Mouse (Mus musculus) hematopoietic stem cell, adult 5-6 weeks (primary cell): ENCODE measurements around the gene Cdc42ep4. TPM values are rescaled to one million over a fixed set of nuclear protein-coding genes. Genes with fewer than 3 reads are reported as not detected.

ENCODE experiments used
- ATAC-seq, 2 experiments: fragments of 125-278 bp in 1 of 2; replicated peaks in 1 of 2; 2 replicates each; pipeline ENCODE4 v1.8.0; 2016 to 2017; ENCODE audit warnings: inconsistent platforms in 2 of 2, mild to moderate bottlenecking in 2 of 2, moderate number of reproducible peaks in 2 of 2, low read depth in 1 of 2, moderate TSS enrichment in 1 of 2; ENCODE audit not compliant: low FRiP score in 2 of 2, poor library complexity in 2 of 2, severe bottlenecking in 2 of 2, insufficient read depth in 1 of 2, low TSS enrichment in 1 of 2
- total RNA-seq: library from RNA; stranded (forward); fragments of 172-1452, 232-1000 nt; gene quantifications from 2 replicates; pipeline ENCODE4 v1.2.3, GENCODE M21; 2017

The Cdc42ep4 gene
- total RNA-seq, 1 experiment from 2014 or later = 6.1 TPM

DNA sequence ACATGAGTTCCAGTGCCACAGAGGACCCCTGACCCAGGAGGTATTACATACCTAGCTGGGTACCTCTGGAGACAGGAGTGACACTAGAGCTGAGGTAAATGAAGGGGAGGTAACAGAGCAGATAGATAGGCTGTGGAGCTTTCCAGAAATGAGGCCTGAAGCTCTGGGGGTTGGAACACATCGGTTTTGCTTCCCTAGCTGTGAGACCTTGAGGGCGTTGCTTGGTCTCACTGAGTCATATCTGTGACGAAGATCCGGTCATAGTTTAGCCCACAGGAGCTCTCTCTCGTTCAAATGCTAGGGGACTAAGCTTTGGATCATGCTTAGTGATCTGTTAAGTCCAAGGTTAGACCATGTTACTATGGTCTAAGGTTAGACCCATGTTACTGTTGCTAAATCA, 7.2 kb upstream of the Cdc42ep4 start:
- no peak for ATAC-seq

DNA sequence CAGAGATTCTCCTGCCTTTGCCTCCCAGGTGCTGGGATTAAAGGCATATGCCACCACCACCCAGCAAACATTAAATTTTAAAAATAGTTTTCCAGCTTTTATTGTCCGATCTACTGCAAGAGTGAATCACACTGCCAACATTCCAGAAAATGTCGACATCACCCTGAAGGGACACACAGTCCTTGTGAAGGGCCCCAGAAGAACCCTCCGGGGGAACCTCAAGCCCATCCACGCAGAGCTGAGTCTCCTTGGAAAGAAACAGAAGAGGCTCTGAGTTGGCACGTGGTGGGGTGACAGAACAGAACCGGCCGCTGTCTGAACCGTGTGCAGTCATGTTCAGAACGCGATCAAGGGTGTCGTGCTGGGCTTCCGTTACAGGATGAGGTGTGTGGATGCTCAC, 4.9 kb upstream of the Cdc42ep4 start:
- ATAC-seq = no peak

DNA sequence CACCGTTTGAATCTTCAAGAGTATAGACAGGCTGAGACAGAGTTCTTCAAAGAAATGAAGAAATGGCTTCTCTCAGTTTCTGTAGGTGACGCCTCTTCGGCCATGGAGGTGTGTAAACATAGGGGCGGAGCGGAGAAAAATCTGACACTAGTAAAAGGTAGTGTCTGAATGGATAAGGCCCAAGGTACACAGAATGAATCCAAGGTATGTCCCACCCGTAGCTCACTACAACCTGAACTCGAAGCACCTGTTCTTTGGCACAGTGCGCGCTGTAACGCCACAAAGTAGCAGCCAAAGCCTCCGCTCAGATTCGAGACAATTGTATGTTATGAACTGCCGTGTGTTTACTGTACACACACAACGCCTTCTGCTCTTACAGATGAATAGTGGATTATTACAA, 4.2 kb upstream of the Cdc42ep4 start:
- no peak for ATAC-seq

DNA sequence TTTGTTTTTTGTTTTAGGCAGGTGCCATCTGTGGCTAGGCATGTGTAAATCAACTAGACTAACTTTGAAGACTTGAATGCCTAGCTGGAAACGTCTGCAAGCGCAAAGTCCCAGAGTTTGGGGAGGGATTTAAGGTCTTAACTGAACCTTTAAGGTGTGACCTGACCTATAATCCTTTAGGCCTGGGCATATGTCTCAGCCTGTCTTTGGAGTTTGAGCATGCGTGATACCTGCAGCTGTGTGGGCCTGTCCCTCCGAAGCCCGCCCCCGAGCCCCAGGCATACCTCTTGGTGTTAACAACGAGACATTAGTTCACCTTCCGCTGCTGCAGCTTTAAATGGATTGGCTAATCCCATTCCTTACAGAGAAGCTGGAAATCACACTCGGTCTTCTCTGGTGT, 3.2 kb upstream of the Cdc42ep4 start:
- ATAC-seq = no peak

DNA sequence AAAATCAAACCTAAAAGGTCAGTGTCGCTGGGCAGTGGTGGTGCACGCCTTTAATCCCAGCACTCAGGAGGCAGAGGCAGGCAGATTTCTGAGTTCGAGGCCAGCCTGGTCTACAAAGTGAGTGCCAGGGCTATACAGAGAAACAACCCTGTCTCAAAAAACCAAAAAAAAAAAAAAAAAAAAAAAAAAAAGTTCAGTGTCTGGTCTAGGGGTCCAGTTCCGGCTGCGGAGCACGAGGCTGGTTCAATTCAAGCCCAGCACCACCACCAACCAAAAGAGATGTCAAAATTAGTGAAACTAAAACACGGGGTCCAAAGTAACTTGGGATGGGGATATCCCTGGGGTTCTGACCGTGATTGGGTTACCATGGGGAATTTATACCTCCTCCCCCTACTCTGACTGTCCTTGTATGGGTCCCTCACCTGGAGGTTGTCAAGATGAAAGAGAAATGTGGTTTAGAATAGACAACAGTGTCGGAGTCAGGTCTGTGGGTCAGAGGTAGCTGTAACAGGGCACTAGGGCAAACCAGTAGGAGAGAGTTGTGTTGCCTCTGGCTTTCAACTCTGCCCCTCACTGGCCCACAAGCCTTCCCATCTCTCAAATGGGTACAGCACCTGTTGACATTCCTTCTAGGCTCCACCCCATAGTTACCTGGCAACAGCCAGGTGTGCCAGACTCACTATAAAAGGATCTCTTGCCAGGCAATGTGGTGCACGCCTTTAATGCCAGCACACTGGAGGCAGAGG, 1.2 kb upstream of the Cdc42ep4 start:
- ATAC-seq = no peak

DNA sequence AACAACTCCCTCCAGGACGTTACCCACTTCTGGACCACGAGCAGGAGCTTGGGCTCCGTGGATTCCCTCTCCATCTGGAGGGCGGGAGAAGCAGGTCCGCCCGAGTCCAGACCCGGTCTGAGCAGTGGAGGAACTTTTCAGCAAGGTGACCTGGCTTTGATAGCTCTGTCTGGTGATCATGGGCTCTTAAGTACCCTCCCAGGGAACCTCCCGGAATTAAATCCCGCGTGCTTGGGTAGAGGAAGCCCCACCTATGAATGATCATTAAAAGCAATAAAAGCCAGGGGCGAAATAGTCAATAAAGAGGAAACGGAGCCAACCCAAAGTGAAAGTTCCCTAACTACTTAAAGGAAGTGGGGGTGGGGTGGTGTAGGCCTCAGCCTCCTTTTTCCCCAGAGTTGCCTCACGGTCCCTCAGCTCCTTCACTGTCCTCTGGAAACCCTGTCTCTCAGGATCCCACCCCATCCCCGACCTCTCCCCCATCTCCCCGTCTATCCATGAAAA, 529 bp upstream of the Cdc42ep4 start:
- ATAC-seq = 0 out of 4 replicates have a peak, but pooled peaks of 1 of the 2 experiments have one; percentile 18

DNA sequence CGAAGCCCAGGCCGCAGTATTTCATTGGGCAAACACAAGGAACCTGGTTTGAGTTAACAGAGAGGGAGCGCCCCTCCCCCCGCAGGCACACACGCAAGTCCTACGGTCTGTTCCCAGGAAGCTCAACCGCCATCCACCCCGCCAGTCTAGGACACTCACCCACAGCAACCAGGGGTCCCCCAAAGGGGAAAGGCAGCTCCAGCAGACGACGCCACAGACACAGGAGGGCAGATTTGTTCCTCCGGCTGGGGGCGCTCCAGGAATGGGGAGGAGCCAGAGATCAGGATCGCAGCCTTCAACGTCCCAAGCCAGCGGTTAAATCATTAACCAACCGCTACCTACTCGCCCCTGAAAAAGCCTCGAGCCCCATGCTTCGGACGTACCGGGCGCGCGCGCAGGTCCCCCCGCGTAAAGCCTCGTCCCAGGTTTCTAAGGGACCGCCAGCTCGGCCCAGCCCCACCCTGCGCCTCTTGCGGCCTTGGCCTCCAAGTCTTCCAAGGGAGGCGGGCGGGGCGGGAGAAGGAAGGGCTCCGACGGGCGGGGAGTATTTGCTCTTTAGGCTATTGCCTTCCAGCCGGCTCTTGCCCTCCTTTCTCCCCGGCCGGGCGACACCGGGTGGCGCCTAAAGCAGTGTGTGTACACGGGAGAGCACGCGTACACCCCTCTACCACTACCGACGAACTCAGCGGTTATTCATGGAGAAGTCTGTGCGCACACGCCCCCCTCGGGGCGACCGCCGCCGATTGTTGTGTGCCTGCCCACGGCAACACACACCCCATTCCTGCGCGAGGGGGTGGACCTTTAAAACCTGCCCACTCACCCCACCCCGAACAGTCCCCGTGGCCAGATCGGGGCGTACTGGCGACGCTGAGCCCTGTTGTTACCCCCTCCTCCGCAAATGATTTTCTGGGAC, 854 bp downstream of the Cdc42ep4 start:
- peak; percentile 27 to 33 for ATAC-seq

DNA sequence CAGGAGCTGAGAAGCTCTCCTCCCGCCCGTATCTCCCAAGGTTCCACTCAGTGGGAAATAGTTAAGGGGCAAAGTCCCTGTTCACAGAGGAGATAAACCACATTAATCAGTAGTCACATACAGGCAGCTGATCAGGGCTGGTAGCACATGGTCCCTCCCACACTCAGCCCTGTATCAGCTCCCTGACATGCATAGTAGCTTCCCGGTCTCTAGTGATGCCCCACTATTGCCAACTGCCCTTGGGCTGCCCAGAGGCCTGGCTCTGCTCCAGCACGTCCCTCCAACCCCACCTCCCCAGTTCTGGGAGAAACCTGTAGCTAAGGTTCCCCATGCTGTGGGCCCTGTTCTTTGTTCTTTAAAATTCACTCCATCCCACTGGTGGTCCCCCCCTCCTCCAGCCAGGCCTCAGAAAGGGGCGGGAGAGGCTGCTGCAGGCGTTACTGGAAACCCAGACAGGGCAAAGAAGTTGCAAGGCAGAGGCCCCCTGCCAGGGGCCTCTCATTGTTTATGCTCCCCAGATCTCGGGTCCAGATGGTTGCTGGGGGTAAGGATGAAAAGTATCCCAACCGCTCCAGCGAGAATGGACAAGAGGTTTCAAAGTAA, 1.8 kb downstream of the Cdc42ep4 start:
- no peak for ATAC-seq

DNA sequence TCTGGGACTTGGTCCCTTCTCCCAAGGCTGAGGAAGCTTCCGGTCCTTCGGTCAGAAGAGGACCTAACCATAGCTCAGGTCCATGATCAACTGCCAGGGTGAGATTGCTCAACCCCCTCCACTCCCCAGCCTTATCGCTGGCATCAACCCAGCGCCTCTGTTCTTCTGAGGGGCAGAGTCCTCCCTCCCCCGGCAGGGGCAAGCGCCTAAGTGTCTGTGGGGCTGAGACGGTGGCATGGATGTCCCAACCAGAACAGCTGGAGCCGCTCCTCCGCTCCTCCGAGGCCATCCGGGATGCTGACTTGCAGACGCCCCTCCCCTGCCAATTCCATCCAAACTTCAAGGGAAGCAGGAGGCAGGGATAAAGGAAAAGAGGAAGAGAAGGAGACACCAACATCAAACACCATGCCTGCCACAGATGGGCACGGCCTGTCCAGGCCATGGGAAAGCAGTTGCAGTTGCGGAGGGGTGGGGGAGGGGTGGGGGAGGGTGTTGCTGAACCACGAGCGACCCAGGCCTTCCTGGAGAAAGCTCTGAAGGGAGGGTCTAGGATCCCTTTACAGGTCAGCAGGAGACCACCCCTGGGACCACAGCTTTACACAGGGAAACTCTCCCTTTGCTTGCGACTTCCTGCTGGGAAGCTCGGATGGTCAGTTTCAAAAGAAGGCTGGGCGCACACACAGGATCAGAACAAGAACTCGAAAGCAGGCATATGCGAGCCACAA, 2.7 kb downstream of the Cdc42ep4 start:
- no peak for ATAC-seq

DNA sequence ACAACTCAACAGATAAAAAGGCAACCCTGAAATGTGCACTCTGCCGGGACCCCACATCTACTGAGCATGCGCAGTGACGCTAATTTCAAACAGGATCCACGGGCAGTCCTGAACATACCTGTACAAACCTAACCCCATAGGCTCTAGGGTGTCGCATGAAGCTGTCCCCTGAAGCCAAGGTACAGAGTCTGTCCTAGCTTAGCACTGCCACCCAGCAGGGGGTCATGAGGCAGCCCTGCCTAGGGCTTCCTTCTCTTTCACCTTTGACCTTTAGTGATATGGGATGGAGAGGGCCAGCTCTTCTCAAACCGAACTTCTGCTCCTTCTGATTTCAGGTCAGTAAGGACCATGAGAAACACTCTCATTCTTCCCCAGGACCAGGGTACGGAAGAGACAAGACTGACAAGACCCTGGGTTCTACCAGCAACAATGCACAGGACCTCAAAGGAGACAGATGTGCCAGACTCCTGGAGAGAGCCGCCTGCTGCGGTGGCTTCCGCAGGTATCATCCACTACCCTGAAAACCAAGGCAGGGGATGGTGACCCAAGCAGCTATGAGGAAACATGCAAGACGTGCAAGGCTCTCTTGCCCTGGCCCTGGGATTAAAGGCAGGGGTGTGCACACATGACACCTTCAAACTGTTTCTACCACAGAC, 3.8 kb downstream of the Cdc42ep4 start:
- no peak for ATAC-seq

DNA sequence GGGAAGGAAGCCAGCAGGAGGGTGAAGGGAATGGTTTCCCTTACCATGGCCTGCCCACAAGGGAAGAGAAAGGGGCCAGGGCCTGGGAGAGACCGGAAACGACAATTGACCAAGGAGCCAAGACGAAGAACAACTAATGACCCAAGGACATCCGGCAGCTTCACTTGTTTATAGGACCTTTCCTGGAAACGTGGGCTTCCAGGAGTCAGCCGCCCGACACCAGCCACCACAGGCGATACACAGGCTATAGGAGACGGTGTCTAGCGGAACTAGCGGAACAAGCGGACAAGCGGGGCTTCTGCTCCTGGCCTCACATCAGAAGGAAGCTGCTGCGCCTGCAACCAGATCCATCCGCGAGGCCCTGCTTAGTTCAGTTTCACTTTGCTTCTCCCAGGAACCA, 4.6 kb downstream of the Cdc42ep4 start:
- peak; percentile 12 to 22; a peak in 1 of 4 replicates for ATAC-seq

DNA sequence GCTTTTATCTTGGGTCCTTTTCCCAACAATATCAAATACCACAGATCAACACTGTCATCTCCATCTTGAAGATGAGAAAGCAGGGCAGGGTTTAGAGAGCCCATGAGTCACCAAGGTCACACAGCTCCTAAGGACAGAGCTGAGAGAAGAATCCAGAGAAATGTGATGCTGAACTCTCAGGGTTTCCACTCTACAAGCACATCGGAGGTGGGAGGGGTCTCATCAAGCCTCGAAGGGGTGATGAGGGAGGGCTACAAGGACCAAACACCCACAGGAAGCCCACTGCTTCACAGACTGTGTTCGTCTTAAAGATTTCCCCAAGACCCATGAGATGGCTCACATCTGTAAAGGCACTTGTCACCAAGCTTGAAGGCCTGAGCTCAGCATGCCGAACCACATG, 5.7 kb downstream of the Cdc42ep4 start:
- no peak for ATAC-seq

DNA sequence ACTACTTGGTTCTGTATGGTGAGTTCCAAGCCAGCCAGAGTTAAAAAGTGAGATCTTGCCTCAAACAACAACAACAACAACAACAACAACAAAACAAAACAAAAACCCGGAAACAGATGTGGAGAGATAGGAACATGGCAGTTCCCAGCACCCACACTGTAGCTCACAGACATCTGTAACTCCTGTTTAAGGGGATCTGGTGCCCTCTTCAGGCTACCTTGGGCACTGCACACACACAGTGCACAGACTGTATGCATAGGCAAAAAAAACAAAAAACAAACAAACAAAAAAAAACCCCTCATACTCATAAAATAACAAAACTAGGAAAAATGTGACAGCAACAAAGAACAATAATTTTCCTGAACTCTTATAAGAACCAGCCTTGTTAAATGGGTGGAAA, 8.7 kb downstream of the Cdc42ep4 start:
- no peak for ATAC-seq

DNA sequence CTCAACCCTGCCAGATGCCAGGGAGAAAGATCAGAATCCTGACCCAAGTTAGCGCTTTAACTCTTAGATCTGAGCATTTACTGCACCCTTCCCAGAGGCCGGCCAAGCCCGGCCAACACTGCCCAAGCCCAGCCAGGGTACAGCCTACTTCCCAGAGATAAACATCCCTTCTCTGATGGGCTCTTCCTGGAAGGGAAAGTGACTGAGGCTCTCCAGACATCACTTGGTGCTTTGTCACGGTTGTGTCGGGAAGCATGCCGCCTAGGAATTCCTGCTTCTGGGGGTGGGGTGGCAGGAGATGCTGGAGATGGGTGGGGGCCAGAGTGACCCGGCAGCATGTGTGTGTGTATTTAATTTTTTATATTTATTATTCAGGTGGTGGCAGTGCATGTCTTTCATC, 11.6 kb downstream of the Cdc42ep4 start:
- ATAC-seq = no peak

DNA sequence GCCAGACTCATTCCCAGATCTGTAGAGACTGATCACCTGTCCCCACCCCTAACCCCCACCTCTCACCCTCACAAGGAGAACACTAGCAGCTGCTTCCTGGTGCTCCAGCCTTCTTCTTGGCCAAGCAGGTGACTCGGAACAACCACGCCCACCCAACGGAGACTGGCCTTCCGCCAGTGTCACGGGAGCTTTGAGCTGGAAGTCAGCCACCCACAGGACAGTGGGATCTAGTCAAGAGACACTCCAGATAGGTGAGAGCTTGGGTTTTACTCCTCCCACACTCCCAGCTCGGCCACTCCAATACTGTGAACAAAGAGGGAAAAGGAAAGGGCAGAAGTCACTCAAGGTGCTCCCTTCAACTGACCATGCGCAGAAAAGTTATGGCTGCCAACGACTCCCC, 12.5 kb downstream of the Cdc42ep4 start:
- ATAC-seq = no peak

DNA sequence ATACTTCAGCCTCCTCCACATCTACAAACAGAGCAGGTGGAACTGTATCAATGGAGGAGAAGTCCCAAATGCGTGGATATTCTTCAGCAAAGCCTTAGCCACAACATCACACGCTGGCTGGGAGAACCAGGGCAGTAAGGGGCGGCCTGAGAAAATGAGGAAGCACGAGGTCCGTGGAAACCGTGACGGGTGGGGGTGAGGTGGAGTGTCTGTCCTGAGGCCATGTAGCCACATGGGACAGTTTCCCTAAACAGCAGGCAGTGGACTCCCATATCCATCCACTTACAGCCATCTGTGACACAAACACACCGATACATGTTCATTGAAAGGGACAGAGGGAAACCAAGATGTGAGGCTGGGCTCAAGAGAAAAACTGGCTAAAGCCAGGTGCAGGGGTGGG, 13.8 kb downstream of the Cdc42ep4 start:
- peak; percentile 74 to 78; a peak in 3 of 4 replicates for ATAC-seq

DNA sequence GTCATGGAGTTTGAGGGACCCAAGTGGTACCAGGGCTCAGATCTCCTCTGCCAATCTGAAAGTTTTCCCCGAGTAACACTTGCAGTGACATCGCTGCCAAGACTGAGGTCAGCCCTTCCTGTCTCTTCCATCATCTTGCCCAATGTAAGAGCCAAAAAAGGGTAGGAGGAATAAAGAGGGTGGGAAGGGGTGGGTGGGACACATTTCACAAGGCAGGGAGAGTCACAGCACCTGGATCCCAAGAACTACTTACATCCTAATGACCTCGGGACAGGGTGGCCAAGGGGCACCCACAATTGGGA, 14.2 kb downstream of the Cdc42ep4 start:
- ATAC-seq = peak in 1 of 2 experiments; percentile 8; a peak in 1 of 4 replicates
